Mouse (Mus musculus): ENCODE results near the gene Arl5b. TPM values are rescaled to one million over a fixed set of nuclear protein-coding genes. Genes with fewer than 3 reads are reported as not detected.

Gene Arl5b
- 9.8 TPM in 2 replicates for polyA plus RNA-seq (2015; fragmentation: Nextera tagmentation; extraction: Ambion mirVana)

DNA sequence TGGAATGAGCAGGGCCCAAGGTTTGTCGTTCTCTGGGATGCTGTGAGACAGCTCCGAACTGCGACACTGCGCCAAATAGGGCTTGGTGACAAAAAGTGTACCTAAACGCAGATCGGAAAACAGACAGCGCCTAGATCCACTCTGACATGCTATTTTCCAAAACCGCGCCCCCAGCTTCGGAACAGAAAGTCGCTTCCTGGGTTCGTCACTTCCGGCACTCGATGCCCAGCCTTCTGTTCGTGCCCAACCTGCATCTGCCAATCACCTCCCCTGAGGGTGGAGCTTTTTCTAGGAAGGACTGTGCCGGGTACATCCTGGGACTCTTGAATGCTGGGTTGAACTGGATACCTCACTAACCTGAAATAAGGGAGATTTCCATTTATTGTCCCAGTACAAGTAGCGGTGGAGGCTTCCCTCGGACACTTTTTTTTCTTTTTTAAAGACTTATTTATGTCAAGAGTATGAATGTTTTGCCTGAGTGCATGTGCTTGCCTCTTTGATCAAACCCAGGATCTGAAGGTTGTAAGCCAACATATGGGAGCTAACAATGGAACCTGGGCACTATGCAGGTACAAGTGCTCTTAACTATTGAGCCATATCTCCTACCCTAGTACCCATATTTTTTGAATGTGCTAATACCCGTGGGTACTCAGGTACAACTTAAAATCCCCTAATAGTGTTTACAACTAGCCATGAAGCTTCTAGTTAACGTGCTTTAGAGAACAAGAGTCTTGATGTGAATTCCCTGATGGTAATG is at the start of gene Arl5b:
Gene Arl5b, plus strand, starts transcription at position 279 of the 757 bp plus-strand sequence.

DNA sequence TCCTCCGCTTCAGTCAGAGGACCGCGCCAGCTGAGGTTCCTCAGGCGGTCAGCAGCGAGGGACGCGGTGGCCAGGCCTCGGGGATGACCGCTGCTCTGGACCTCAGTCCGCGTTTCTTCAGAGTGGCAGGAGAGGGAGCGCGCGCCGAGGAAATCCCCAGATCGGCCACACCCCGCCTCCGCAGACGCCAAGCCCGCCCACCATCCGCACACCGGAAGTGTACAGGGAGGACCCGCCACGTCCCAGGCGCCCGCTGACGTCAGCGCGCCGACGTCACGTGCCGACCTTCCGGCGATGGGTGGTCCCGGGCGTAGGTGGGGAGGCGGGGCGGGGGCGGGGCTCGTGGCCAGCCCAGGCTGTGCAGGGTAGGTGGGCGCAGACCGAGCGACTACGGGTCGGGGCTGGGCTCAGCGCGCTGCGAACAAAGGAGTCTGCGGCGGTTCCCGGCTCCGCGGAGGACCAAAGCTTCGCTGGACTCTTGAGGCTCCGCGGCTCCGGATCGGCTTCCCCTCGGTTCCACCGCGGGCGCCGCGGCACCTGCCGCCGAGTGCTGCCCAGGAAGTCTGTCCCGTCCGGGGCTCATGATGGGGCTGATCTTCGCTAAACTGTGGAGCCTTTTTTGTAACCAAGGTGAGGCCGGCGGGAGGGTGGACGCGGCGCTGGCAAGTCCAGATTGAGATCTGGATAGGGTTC is 5.9 kb downstream of the Arl5b start, which contains the start of gene Nsun6:
Gene Nsun6, minus strand, starts transcription at position 125 of the 693 bp plus-strand sequence.

Other genes starting within 250 kb of the Arl5b start
- gene Nsun6, start 5.7 kb downstream of the Arl5b start, polyA plus RNA-seq (2015; fragmentation: Nextera tagmentation; extraction: Ambion mirVana): 6.7 and 7.8 TPM in 2 replicates